Mouse (Mus musculus) stomach, embryonic 15.5 days (tissue): Measurements from ENCODE around the gene Tmem256. TPM values are rescaled to one million over a fixed set of nuclear protein-coding genes. Genes with fewer than 3 reads are reported as not detected.

Experiments used
- ATAC-seq: fragments of 200-750 bp; cut with Nextera tagmentation; 2 replicates; pipeline ENCODE4 v1.8.0; 2017; ENCODE audit warnings: low read depth, moderate number of reproducible peaks, moderate TSS enrichment; ENCODE audit not compliant: insufficient read depth, low FRiP score
- H3K27ac ChIP-seq: fragments of 300-500 bp; sonication (generic); 2 replicates; pipeline ENCODE4 v1.5.1; 2015; ENCODE audit warnings: mild to moderate bottlenecking, inconsistent platforms
- H3K27me3 ChIP-seq: fragments of 300-500 bp; sonication (generic); replicated peaks from 2 replicates; pipeline ENCODE4 v1.6.1; 2015; ENCODE audit warnings: inconsistent platforms
- H3K36me3 ChIP-seq: fragments of 300-500 bp; sonication (generic); 2 replicates; pipeline ENCODE4 v1.6.1; 2015; ENCODE audit warnings: inconsistent platforms
- H3K4me1 ChIP-seq: fragments of 300-500 bp; sonication (generic); 2 replicates; pipeline ENCODE4 v1.6.1; 2015; ENCODE audit warnings: inconsistent platforms
- H3K4me2 ChIP-seq: fragments of 300-500 bp; sonication (generic); 2 replicates; pipeline ENCODE4 v1.6.1; 2015; ENCODE audit warnings: mild to moderate bottlenecking, inconsistent platforms
- H3K4me3 ChIP-seq: fragments of 300-500 bp; sonication (generic); replicated peaks from 2 replicates; pipeline ENCODE4 v1.5.1; 2015; ENCODE audit warnings: inconsistent platforms
- H3K9ac ChIP-seq: fragments of 300-500 bp; sonication (generic); 2 replicates; pipeline ENCODE4 v1.6.1; 2015; ENCODE audit warnings: inconsistent platforms
- H3K9me3 ChIP-seq: fragments of 300-500 bp; sonication (generic); 2 replicates; pipeline ENCODE4 v1.6.1; 2016; ENCODE audit warnings: inconsistent platforms
- WGBS: fragments of 180-500 bp; shearing (Covaris S2); methylation state at CpG from one replicate; pipeline ENCODE4 v1.1.7; 2015; 5-methylcytosine and 5-hydroxymethylcytosine counted together
- polyA plus RNA-seq: library from polyadenylated mRNA; unstranded; fragments of >200 nt; fragmentation: Nextera tagmentation; extraction: Ambion mirVana; gene quantifications from 2 replicates; pipeline ENCODE4 v1.2.1, GENCODE M21; 2015

Tmem256 gene
- polyA plus RNA-seq, 1 experiment from 2014 or later: 416 TPM

DNA sequence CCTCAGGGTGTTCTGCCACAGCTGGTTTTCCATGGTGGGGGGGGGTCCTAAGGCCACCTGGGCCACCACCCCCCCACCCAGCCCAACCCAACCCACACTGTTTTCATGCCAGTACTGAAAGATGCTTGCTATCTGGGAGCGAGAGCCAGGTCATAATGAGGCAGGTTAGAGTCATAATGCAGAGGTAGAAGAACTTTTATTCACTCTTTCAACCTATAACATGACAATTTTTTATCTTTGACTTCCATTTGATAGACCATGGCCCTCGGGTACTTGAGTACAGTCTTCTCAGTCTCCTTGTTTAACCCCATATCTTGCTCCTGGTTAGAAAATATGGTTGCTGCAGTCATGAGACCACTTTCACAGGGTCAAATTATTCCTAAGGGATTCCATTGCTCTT is 19.9 kb upstream of the Tmem256 start, which contains the start of gene Spem2:
Spem2 (minus strand) TSS at position 101 of the 400 bp plus-strand sequence.
- H3K27me3 ChIP-seq: no peaks in the 10 kb centered on the region
- no peaks in the 10 kb centered on the region for H3K36me3 ChIP-seq
- H3K4me3 ChIP-seq: no peak within 1 kb of the TSS
- WGBS: 85% methylated on average over 2 of the region's 2 CpGs
- no peak within 1 kb of the TSS for H3K9ac ChIP-seq
- no peak within 1 kb of the TSS for H3K27ac ChIP-seq
- H3K4me1 ChIP-seq: no peaks in the 10 kb centered on the region
- no peaks in the 10 kb centered on the region for H3K9me3 ChIP-seq
- no peak within 1 kb of the TSS for H3K4me2 ChIP-seq
- ATAC-seq: no peak

DNA sequence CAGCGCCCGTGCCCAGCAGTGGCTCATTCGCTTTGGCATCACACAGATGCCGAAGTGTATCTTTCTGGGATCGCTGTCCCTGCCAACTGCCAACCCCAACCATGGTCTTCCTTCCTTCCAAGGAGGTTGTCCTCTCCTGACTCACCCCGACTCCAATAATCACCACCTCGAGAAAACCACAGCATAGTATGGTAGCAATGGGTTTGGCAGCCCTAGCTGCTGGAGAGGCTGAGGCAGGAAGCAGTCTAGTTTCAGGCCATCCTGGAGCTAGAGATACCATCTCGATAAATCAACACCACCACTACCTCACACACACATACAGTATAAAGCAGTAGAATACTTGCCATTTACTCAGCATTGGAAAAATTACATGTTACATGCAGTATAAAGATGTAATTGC is 19.4 kb upstream of the Tmem256 start:
- Histone ChIP-seq H3K9me3 (no peaks in the 10 kb centered on the region), H3K4me3 (no peak overlapping the region), H3K27ac (no peak overlapping the region), H3K36me3 (no peaks in the 10 kb centered on the region), H3K4me1 (no peaks in the 10 kb centered on the region), H3K4me2 (no peak overlapping the region), H3K27me3 (no peaks in the 10 kb centered on the region), H3K9ac (no peak overlapping the region)
- WGBS: 90% methylated on average over 8 of the region's 8 CpGs
- ATAC-seq: no peak

DNA sequence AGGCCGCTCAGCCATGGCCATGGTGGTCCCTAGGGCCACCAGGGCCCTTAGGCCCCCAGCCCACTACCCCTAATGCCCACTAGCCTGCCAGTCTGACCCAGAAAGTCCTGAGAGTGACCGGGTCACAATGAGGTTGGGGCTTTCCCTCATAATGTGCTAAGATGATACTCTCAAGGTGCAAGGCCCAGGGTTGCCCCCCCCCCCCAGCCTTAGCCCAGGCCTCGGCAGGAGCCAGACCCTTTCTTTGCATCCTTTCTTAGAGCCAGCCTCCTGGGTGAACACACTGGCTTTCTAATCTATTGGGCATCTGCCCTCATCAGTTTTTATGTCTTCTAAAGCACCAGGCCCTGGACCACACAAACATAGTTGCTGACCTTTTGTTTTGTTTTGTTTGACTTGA is 16.2 kb upstream of the Tmem256 start, which contains the start of gene Spem1:
Spem1 (minus strand) TSS at position 101 of the 400 bp plus-strand sequence.
- Histone ChIP-seq H3K9ac (no peak within 1 kb of the TSS), H3K4me2 (no peak within 1 kb of the TSS), H3K4me3 (no peak within 1 kb of the TSS), H3K27ac (no peak within 1 kb of the TSS), H3K27me3 (no peaks in the 10 kb centered on the region), H3K36me3 (peaks cover 14% of the 10 kb centered on the region), H3K9me3 (no peaks in the 10 kb centered on the region), H3K4me1 (no peaks in the 10 kb centered on the region)
- no peak for ATAC-seq
- 86% methylated on average over 3 of the region's 3 CpGs for WGBS

DNA sequence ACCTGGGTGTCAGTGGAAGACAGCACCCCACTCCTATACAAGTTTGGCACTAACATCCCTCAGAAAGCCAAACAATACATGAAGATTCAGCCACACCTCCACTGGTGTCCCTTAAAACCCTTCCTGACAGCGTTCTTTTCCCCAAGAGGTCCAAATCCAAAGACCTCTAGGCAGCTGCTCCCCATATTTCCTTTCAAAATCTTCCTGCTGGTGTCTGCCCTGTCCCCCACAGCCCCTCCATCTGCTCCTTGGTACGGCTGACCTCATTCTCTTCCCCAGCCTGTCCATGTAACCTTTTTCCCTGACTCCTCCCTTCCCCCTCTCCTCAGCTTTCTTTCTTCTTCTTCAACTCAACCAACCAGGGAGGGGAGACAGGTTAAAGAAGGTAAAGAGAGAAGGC is 14.9 kb upstream of the Tmem256 start:
- ATAC-seq: no peak
- no peaks in the 10 kb centered on the region for H3K9me3 ChIP-seq
- WGBS: 73% methylated on average over 2 of the region's 2 CpGs
- no peaks in the 10 kb centered on the region for H3K4me1 ChIP-seq
- peaks cover 25% of the 10 kb centered on the region for H3K36me3 ChIP-seq
- H3K9ac ChIP-seq: no peak overlapping the region
- no peak overlapping the region for H3K4me2 ChIP-seq
- no peak overlapping the region for H3K27ac ChIP-seq
- no peak overlapping the region for H3K4me3 ChIP-seq
- no peaks in the 10 kb centered on the region for H3K27me3 ChIP-seq

DNA sequence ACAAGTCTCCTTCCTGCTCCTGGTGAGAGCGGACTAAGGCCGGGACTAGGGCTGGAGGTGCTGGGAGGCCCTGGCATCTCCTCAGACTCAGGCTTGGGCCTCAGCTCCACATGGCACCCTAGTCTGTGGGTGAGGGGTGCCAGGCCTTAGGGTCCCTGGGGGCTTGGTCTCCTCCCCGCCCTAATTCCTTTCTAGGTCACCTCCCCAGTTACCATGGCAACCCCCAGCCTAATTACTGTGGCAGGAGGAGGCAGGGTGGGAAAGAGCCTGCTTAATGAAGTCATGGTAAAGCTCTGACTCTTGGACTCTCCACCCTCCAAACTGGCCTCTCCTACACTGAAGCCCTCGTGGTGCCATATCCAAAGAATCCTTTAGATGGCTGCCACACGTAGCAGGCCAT is 9.5 kb upstream of the Tmem256 start:
- peaks cover 25% of the 10 kb centered on the region for H3K36me3 ChIP-seq
- no peak overlapping the region for H3K4me2 ChIP-seq
- H3K4me3 ChIP-seq: no peak overlapping the region
- no peak for ATAC-seq
- H3K4me1 ChIP-seq: peaks cover 9% of the 10 kb centered on the region
- no peaks in the 10 kb centered on the region for H3K27me3 ChIP-seq
- WGBS: 69% methylated on average over 5 of the region's 5 CpGs
- no peak overlapping the region for H3K9ac ChIP-seq
- no peak overlapping the region for H3K27ac ChIP-seq
- H3K9me3 ChIP-seq: no peaks in the 10 kb centered on the region

DNA sequence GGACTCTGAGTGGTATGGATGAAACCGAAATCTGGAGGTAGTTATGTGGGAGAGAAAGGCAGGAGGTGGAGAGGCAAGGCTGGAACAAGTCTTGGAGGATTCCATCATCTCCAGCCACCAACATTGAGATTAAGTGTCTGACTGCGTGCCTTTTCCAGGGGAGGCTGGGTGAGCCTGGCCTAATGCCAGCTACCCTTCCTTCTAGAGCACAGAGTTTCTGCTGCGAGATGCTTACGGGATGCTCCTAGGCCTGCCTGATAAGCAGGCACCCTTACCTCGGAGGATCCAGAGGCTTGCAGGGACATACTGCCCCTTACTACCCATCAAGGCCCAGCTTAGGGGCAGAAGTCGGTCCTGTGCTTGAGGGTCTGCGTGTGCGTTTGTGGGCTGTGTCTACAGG is 4.8 kb upstream of the Tmem256 start:
- Histone ChIP-seq H3K27me3 (peaks cover 3% of the 10 kb centered on the region; the same call in 1 of the 2 replicates), H3K27ac (no peak overlapping the region), H3K4me3 (peak overlapping the region; percentile 41), H3K4me2 (peak overlapping the region; percentile 91), H3K4me1 (peaks cover 33% of the 10 kb centered on the region), H3K9me3 (no peaks in the 10 kb centered on the region), H3K36me3 (no peaks in the 10 kb centered on the region), H3K9ac (0 out of 2 replicates have a peak overlapping the region, but pooled peaks have one; percentile 0)
- WGBS: 60% methylated on average over 8 of the region's 8 CpGs
- no peak for ATAC-seq

DNA sequence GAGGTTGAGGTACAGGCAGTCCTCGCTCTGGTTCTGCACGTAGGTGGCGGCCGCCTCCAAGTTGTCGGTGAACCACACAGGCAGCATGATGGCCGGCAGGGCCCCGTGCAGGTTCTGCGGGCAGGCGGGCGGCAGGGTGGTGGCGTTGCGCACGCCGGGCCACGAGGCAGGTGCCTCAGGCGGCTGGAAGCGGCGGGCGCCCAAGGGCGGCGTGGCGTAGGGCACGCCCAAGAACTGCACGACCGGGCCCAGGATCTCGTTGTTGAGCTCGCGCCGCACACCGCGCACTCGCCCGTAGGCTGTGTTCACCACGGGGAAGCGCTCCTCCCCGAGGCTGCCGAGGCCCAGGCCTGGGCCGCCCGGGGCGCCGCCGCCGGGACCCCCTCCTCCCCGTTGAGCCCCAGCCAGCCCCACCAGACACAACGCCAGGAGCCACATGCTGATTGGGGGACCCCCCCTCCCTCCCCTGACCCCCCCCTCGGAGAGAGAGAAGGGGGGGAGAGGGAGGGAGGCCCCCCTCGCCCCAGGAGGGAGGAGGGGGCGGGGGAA is 4.2 kb upstream of the Tmem256 start:
- ATAC-seq: no peak
- Histone ChIP-seq H3K27me3 (peaks cover 3% of the 10 kb centered on the region; the same call in 1 of the 2 replicates), H3K27ac (no peak overlapping the region), H3K4me2 (peak overlapping the region; percentile 91), H3K4me3 (peak overlapping the region; percentile 41), H3K4me1 (peaks cover 36% of the 10 kb centered on the region), H3K36me3 (no peaks in the 10 kb centered on the region), H3K9ac (0 out of 2 replicates have a peak overlapping the region, but pooled peaks have one; percentile 0), H3K9me3 (no peaks in the 10 kb centered on the region)
- WGBS: 8% methylated on average over 42 of the region's 48 CpGs

DNA sequence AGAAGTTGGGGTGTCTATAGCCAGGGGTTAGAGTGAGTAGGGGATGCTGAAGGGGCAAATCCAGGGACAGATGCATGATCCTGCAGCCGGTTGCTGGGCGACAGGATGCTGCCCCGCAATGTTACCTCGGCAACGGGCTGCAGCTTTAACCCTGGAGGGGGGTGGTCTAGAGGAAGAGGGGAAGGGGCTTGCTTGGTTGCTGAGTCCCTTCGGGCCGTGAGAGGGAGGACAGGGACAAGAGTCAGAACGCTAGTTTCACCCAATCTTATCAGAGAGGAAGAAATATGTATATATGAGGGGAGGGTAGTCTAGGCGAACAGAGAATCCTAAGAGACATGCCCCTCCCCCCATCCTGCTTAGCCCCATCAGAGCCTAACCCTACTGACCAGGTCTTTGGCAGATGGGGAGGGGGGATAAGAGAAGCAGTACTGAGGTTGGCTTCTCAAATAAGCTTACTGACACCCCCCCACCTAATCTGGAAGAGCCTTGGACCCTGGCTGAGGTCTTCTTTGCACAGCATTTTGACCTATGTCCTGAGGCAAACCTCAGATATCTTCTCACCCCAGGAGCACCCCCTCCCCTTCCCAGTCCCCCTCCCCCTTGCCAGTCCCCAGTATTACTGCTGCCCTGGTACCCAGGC is 2.9 kb upstream of the Tmem256 start:
- no peaks in the 10 kb centered on the region for H3K36me3 ChIP-seq
- H3K27me3 ChIP-seq: peaks cover 3% of the 10 kb centered on the region; the same call in 1 of the 2 replicates
- H3K27ac ChIP-seq: no peak overlapping the region
- no peak for ATAC-seq
- H3K9me3 ChIP-seq: no peaks in the 10 kb centered on the region
- H3K4me3 ChIP-seq: peak overlapping the region; percentile 77
- peaks cover 37% of the 10 kb centered on the region for H3K4me1 ChIP-seq
- no peak overlapping the region for H3K9ac ChIP-seq
- H3K4me2 ChIP-seq: peak overlapping the region; percentile 91
- 23% methylated on average over 9 of the region's 9 CpGs for WGBS

DNA sequence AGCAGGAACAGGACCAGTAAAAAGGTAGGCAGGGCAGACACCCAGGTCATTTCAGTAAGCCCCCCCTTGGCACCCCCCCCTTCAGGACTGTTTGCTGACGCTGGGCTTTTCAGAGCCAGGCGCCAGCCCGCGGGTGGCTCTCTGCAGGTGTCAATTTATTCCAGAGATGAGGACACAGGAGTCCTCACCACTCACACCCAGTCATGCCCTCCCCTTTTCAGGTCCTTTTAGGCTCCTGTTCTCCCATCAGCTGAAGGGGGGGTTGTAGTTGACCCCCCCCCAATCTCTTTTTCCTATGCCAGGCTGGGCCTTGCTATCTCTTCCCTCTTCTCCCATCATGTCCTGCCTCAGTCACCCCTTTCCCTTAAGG is 2.4 kb upstream of the Tmem256 start:
- 28% methylated on average over 4 of the region's 4 CpGs for WGBS
- Histone ChIP-seq H3K36me3 (no peaks in the 10 kb centered on the region), H3K9ac (no peak overlapping the region), H3K27me3 (peaks cover 3% of the 10 kb centered on the region; the same call in 1 of the 2 replicates), H3K4me1 (peaks cover 37% of the 10 kb centered on the region), H3K4me2 (peak overlapping the region; percentile 91), H3K9me3 (no peaks in the 10 kb centered on the region), H3K27ac (no peak overlapping the region), H3K4me3 (peak overlapping the region; percentile 77)
- ATAC-seq: no peak

DNA sequence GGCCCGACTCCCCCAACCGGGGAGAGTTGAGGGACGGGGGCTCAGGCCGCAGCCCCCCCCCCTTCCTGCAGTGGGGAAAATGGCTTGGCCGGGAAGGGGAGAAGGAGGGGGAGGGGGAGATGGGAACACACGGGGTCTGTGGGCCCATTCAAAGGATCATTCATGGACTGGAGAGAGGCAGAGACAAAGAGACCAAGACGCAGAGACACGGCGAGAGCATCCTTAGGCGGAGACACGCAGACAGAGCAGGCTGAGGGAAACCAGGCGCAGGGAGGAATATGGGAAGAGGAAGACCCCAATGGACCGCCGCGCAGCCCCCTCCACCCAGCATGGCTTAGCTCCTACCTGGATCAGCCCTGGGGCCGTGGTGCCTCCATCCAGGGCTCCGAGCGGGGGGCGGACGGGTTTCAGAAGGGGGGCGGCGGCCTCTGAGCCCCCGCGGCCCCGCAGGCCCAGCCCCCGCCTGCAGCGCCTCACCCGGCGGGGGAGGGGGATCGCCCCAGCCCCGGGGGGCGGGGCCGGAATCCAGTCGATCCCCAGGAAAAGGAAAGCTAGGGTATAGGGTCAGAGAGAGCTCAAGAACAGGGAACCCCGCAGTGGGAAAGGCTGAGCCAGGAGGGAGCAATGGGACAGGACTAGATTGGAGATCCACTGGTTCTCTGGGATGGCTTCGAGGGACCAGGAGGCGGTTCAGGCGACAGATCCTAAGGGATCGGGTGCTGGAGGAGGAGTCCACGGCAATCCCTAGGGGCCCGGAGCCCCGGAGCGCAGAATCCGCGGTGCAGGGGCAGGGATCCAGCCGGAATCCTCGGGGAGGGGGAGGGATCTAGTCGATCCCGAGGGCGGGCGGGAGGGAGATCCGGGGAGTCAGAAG is 1.4 kb upstream of the Tmem256 start:
- Histone ChIP-seq H3K27ac (peak overlapping the region; percentile 91), H3K36me3 (no peaks in the 10 kb centered on the region), H3K4me2 (peak overlapping the region; percentile 91), H3K9me3 (no peaks in the 10 kb centered on the region), H3K9ac (peak overlapping the region; percentile 62), H3K27me3 (peaks cover 3% of the 10 kb centered on the region; the same call in 1 of the 2 replicates), H3K4me1 (peaks cover 37% of the 10 kb centered on the region), H3K4me3 (peak overlapping the region; percentile 77)
- no peak for ATAC-seq
- WGBS: 2% methylated on average over 40 of the region's 52 CpGs

DNA sequence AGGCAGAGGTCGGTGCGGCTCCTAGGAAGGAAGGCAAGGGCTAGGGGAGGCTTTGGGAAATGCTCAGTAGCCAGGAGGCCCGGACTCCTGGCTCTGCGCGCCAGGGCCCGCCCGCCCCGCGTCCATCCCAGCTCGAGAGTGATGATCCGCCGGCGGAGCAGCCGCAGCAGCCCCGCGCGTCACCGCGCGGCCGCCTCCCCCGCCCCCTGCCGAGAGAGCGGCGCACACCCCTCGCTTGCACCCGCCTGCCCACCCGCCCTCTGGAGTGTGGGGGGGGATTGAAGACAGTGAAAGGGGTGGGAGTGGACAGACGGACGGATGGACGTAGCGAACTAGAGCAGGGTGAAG is 736 bp upstream of the Tmem256 start, which contains the start of gene Nlgn2:
Nlgn2 (minus strand) TSS at position 181 of the 348 bp plus-strand sequence.
- H3K27ac ChIP-seq: peak within 1 kb of the TSS; percentile 91
- H3K27me3 ChIP-seq: peaks cover 3% of the 10 kb centered on the region; the same call in 1 of the 2 replicates
- peak within 1 kb of the TSS; percentile 73 for H3K9ac ChIP-seq
- H3K4me1 ChIP-seq: peaks cover 37% of the 10 kb centered on the region
- peak within 1 kb of the TSS; percentile 91 for H3K4me2 ChIP-seq
- H3K4me3 ChIP-seq: peak within 1 kb of the TSS; percentile 77
- H3K36me3 ChIP-seq: no peaks in the 10 kb centered on the region
- H3K9me3 ChIP-seq: no peaks in the 10 kb centered on the region
- no peak; the same call in 1 of the 2 replicates for ATAC-seq
- WGBS: under 1% methylated on average over 32 of the region's 32 CpGs
